Mouse (Mus musculus) embryonic fibroblast, embryonic 13.5 days (primary cell): ENCODE results near the gene Rab14.

Source experiments
- CTCF ChIP-seq: IDR thresholded peaks from 2 replicates; pipeline ENCODE4 v1.5.1; 2011; ENCODE audit warnings: mild to moderate bottlenecking, control low read depth, low read length, moderate library complexity, borderline replicate concordance; ENCODE audit not compliant: insufficient read depth
- POLR2A ChIP-seq: IDR thresholded peaks from 2 replicates; pipeline ENCODE4 v1.6.1; 2011; ENCODE audit warnings: low read depth, mild to moderate bottlenecking, control low read depth, low read length, moderate library complexity

DNA sequence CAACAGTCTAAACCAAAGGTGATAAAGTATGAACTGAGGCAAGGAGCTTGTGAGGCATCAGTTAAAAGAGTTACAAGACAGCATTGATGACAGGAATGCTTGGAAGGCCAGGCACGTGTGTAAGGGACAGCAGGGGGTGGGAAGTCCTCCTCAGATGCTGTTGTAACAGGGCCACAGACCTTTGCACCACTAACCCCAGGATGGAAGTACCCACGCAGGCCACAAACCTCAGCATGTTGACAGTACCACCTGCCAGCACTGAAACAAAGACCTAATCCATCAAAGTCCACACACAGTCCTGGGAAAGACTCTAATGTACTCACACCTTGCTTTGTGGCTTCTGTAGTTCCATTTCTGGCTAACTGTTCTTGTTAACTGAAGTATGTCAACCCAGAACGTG, 33.0 kb upstream of the Rab14 start:
- no peak for TF ChIP-seq CTCF
- TF ChIP-seq POLR2A: no peak
